28 mouse cellular contexts compared by ENCODE assay signal in genomic region chr7:78785906-78786305, GRCm38 (mm10). TPM values are rescaled to one million over a fixed set of nuclear protein-coding genes. Genes with fewer than 3 reads are reported as not detected.
DNase-seq lines count a peak whose midpoint lies in the region; ATAC-seq lines count a peak whose summit lies in the region.
"Had no signal": no experiment of that assay in that cellular context is flagged by ENCODE, and none has a peak within 500 bp of the region (broad histone marks: within the 10 kb centered on the region; RNA-seq: fewer than 3 reads in every experiment).

No protein-coding gene starts in this region.

- H3K9me3 ChIP-seq in embryonic facial prominence, embryonic 14.5 days (ENCODE audit: control insufficient read depth, low read length), result no peaks in the 10 kb centered on the region
- H3K9me3 ChIP-seq in embryonic facial prominence, embryonic 10.5 days, result no peaks in the 10 kb centered on the region
- H3K9me3 ChIP-seq in neural tube, embryonic 13.5 days, result no peaks in the 10 kb centered on the region
- H3K9me3 ChIP-seq in neural tube, embryonic 15.5 days (replicated peaks), result no peaks in the 10 kb centered on the region
- H3K9me3 ChIP-seq: hindbrain, embryonic 15.5 days; liver, embryonic 12.5 days; midbrain, embryonic 15.5 days; neural tube, embryonic 12.5 days had no signal

- ATAC-seq in embryonic facial prominence, embryonic 14.5 days (ENCODE audit: low read depth), result no peak
- ATAC-seq in neural tube, embryonic 13.5 days (ENCODE audit: low read depth), result no peak
- no peak for ATAC-seq in neural tube, embryonic 15.5 days (ENCODE audit: low FRiP score)
- ATAC-seq: forebrain, embryonic 14.5 days; liver, embryonic 12.5 days; liver, postnatal 0 days; lung, postnatal 0 days; midbrain, embryonic 15.5 days had no signal

- no peaks in the 10 kb centered on the region for H3K4me1 ChIP-seq in embryonic facial prominence, embryonic 14.5 days (ENCODE audit: control insufficient read depth, insufficient read depth, low read length)
- peaks cover 16% of the 10 kb centered on the region for H3K4me1 ChIP-seq in embryonic facial prominence, embryonic 10.5 days
- peaks cover 51% of the 10 kb centered on the region for H3K4me1 ChIP-seq in neural tube, embryonic 13.5 days (replicated peaks)
- peaks cover 39% of the 10 kb centered on the region for H3K4me1 ChIP-seq in neural tube, embryonic 15.5 days

- H3K27ac ChIP-seq in embryonic facial prominence, embryonic 14.5 days (replicated peaks; ENCODE audit: low read depth, low read length), result no peak overlapping the region
- no peak overlapping the region for H3K27ac ChIP-seq in embryonic facial prominence, embryonic 10.5 days (replicated peaks)
- peak overlapping the region; percentile 73 for H3K27ac ChIP-seq in neural tube, embryonic 13.5 days (replicated peaks)
- no peak overlapping the region for H3K27ac ChIP-seq in neural tube, embryonic 15.5 days (replicated peaks)
- H3K27ac ChIP-seq: hindbrain, embryonic 15.5 days; layer of hippocampus, adult 2 months; left cerebral cortex, adult 2 months; liver, embryonic 12.5 days; midbrain, embryonic 15.5 days; neural tube, embryonic 12.5 days had no signal

- H3K4me2 ChIP-seq in embryonic facial prominence, embryonic 14.5 days (ENCODE audit: low read depth, low read length), result no peak overlapping the region
- H3K4me2 ChIP-seq in neural tube, embryonic 13.5 days, result no peak overlapping the region
- no peak overlapping the region for H3K4me2 ChIP-seq in neural tube, embryonic 15.5 days
- H3K4me2 ChIP-seq: heart, embryonic 11.5 days; hindbrain, embryonic 15.5 days; liver, embryonic 12.5 days; midbrain, embryonic 15.5 days; neural tube, embryonic 12.5 days had no signal

- no peak for DNase-seq in embryonic facial prominence, embryonic 14.5 days (ENCODE audit: low spot score)
- no peak for DNase-seq in embryonic facial prominence, embryonic 10.5 days (ENCODE audit: low spot score)
- peak; percentile 86 for DNase-seq in adrenal gland, adult 2 months
- peak; percentile 79 to 83 for DNase-seq in adrenal gland, postnatal 36 days
- no peak for DNase-seq in thymus, postnatal 36 days
- DNase-seq in right cerebral cortex, adult 18-20 months, result no peak
- DNase-seq: cerebellum, adult 18-20 months; cerebellum, postnatal 10 days; gastrocnemius, postnatal 25 days; heart, adult 18-20 months; heart, postnatal 36 days; kidney, adult 18-20 months; kidney, postnatal 36 days; liver, postnatal 0 days; lung, postnatal 4 days; right cerebral cortex, postnatal 14 days had no signal

- H3K9ac ChIP-seq in embryonic facial prominence, embryonic 14.5 days (ENCODE audit: low read depth, low read length), result peak overlapping the region; percentile 25; the same call in 1 of the 2 replicates
- no peak overlapping the region for H3K9ac ChIP-seq in neural tube, embryonic 13.5 days
- no peak overlapping the region for H3K9ac ChIP-seq in neural tube, embryonic 15.5 days (replicated peaks)
- H3K9ac ChIP-seq: hindbrain, embryonic 15.5 days; liver, embryonic 12.5 days; liver, postnatal 0 days; midbrain, embryonic 15.5 days; neural tube, embryonic 12.5 days had no signal

- H3K27me3 ChIP-seq in embryonic facial prominence, embryonic 14.5 days (replicated peaks; ENCODE audit: control insufficient read depth, insufficient read depth, low read length), result no peaks in the 10 kb centered on the region
- no peaks in the 10 kb centered on the region for H3K27me3 ChIP-seq in embryonic facial prominence, embryonic 10.5 days (replicated peaks; ENCODE audit: low read depth, poor library complexity, severe bottlenecking)
- no peaks in the 10 kb centered on the region for H3K27me3 ChIP-seq in neural tube, embryonic 13.5 days
- no peaks in the 10 kb centered on the region for H3K27me3 ChIP-seq in neural tube, embryonic 15.5 days (replicated peaks)
- H3K27me3 ChIP-seq: CH12.LX; hindbrain, embryonic 15.5 days; liver, embryonic 12.5 days; midbrain, embryonic 15.5 days; neural tube, embryonic 12.5 days had no signal

- H3K4me3 ChIP-seq in embryonic facial prominence, embryonic 14.5 days (ENCODE audit: low read depth, low read length), result no peak overlapping the region
- H3K4me3 ChIP-seq in embryonic facial prominence, embryonic 10.5 days, result no peak overlapping the region
- no peak overlapping the region for H3K4me3 ChIP-seq in neural tube, embryonic 13.5 days
- H3K4me3 ChIP-seq in neural tube, embryonic 15.5 days (replicated peaks), result no peak overlapping the region
- H3K4me3 ChIP-seq: hindbrain, embryonic 15.5 days; layer of hippocampus, adult 2 months; left cerebral cortex, adult 2 months; liver, embryonic 12.5 days; midbrain, embryonic 15.5 days; neural tube, embryonic 12.5 days had no signal

- H3K36me3 ChIP-seq in embryonic facial prominence, embryonic 14.5 days (ENCODE audit: control insufficient read depth, insufficient read depth, low read length), result peaks cover 48% of the 10 kb centered on the region; the same call in 1 of the 2 replicates
- H3K36me3 ChIP-seq in embryonic facial prominence, embryonic 10.5 days (replicated peaks), result peaks cover 62% of the 10 kb centered on the region
- H3K36me3 ChIP-seq in neural tube, embryonic 13.5 days, result peaks cover 29% of the 10 kb centered on the region
- peaks cover 22% of the 10 kb centered on the region for H3K36me3 ChIP-seq in neural tube, embryonic 15.5 days

- WGBS in embryonic facial prominence, embryonic 14.5 days, result 71% methylated on average over 5 of the region's 5 CpGs
- 87% methylated on average over 5 of the region's 5 CpGs for WGBS in embryonic facial prominence, embryonic 10.5 days
- 69% methylated on average over 5 of the region's 5 CpGs for WGBS in neural tube, embryonic 13.5 days
- WGBS in neural tube, embryonic 15.5 days, result 50% methylated on average over 5 of the region's 5 CpGs

RNA-seq across cellular contexts. Expression of gene Mrpl46, which starts 2.6 kb away (rescaled TPM):
- 57.3 and 57.5 TPM in 2 replicates for polyA plus RNA-seq in embryonic facial prominence, embryonic 14.5 days (2014; fragmentation: Nextera tagmentation; extraction: Ambion mirVana)
- polyA plus RNA-seq in embryonic facial prominence, embryonic 10.5 days (2016; fragmentation: Nextera tagmentation; extraction: Ambion mirVana), result 80.8 and 86.5 TPM in 2 replicates
- 55.9 and 58.7 TPM in 2 replicates for polyA plus RNA-seq in neural tube, embryonic 13.5 days (2015; fragmentation: Nextera tagmentation; extraction: Ambion mirVana)
- polyA plus RNA-seq in neural tube, embryonic 15.5 days (2015; fragmentation: Nextera tagmentation; extraction: Ambion mirVana), result 60.2 and 60.5 TPM in 2 replicates
- 10 to 100 TPM; 39.3 to 52.6 TPM for total RNA-seq in adrenal gland, adult 2 months (2021)
- polyA plus RNA-seq in adrenal gland, adult 2 months (2012; rRNA removed), result 11.6 and 13.5 TPM in 2 replicates
- total RNA-seq in adrenal gland, postnatal 36 days (2021), result 10 to 100 TPM; 37.2 to 41.0 TPM

RNA-seq across cellular contexts. Expression of gene Mrps11, which starts 3.0 kb away (rescaled TPM):
- polyA plus RNA-seq in embryonic facial prominence, embryonic 14.5 days (2014; fragmentation: Nextera tagmentation; extraction: Ambion mirVana), result 59.2 and 66.2 TPM in 2 replicates
- 89.5 and 93.4 TPM in 2 replicates for polyA plus RNA-seq in embryonic facial prominence, embryonic 10.5 days (2016; fragmentation: Nextera tagmentation; extraction: Ambion mirVana)
- polyA plus RNA-seq in neural tube, embryonic 13.5 days (2015; fragmentation: Nextera tagmentation; extraction: Ambion mirVana), result 80.6 and 88.7 TPM in 2 replicates
- polyA plus RNA-seq in neural tube, embryonic 15.5 days (2015; fragmentation: Nextera tagmentation; extraction: Ambion mirVana), result 74.5 and 76.8 TPM in 2 replicates
- total RNA-seq in adrenal gland, adult 2 months (2021), result 100 to 1,000 TPM in 1 of 2 experiments, 10 to 100 TPM in 1; 84.2 to 116 TPM
- polyA plus RNA-seq in adrenal gland, adult 2 months (2012; rRNA removed), result 69.0 and 77.7 TPM in 2 replicates
- total RNA-seq in adrenal gland, postnatal 36 days (2021), result 100 to 1,000 TPM in 1 of 2 experiments, 10 to 100 TPM in 1; 95.7 to 122 TPM

RNA-seq across cellular contexts. Expression of gene Ntrk3, which starts 48.1 kb away (rescaled TPM):
- polyA plus RNA-seq in embryonic facial prominence, embryonic 14.5 days (2014; fragmentation: Nextera tagmentation; extraction: Ambion mirVana), result 8.2 and 10.5 TPM in 2 replicates
- polyA plus RNA-seq in embryonic facial prominence, embryonic 10.5 days (2016; fragmentation: Nextera tagmentation; extraction: Ambion mirVana), result 1.8 and 1.9 TPM in 2 replicates
- polyA plus RNA-seq in neural tube, embryonic 13.5 days (2015; fragmentation: Nextera tagmentation; extraction: Ambion mirVana), result 22.5 and 23.6 TPM in 2 replicates
- polyA plus RNA-seq in neural tube, embryonic 15.5 days (2015; fragmentation: Nextera tagmentation; extraction: Ambion mirVana), result 22.5 and 27.3 TPM in 2 replicates
- total RNA-seq in adrenal gland, adult 2 months (2021), result 10 to 100 TPM; 23.5 to 25.6 TPM
- polyA plus RNA-seq in adrenal gland, adult 2 months (2012; rRNA removed), result 22.5 and 36.7 TPM in 2 replicates
- 10 to 100 TPM; 19.8 to 37.4 TPM for total RNA-seq in adrenal gland, postnatal 36 days (2021)

Comparison
In these comparisons a context has a peak if more than half of its experiments do, and no peak if none do; other contexts are left out.
1. DNase-seq: peak in adrenal gland, adult 2 months (single experiment) and adrenal gland, postnatal 36 days (2 of 2); none in embryonic facial prominence, embryonic 14.5 days (single experiment), embryonic facial prominence, embryonic 10.5 days (single experiment), thymus, postnatal 36 days (0 of 2) and right cerebral cortex, adult 18-20 months (single experiment).